Mouse (Mus musculus) C2C12 (cell line): ENCODE data around the gene Ppat.

Source experiments
- CEBPB ChIP-seq: IDR thresholded peaks from one replicate; pipeline ENCODE4 v1.6.1; 2011; ENCODE audit warnings: low read depth, mild to moderate bottlenecking, control low read depth, moderate library complexity
- CTCF ChIP-seq: IDR thresholded peaks from one replicate; pipeline ENCODE4 v1.5.1; 2011; ENCODE audit not compliant: control insufficient read depth, insufficient read depth, insufficient read length
- FOSL1 ChIP-seq: IDR thresholded peaks from one replicate; pipeline ENCODE4 v1.8.0; 2011; ENCODE audit warnings: mild to moderate bottlenecking, low read length; ENCODE audit not compliant: poor library complexity, insufficient read depth, severe bottlenecking
- MAX ChIP-seq: IDR thresholded peaks from one replicate; pipeline ENCODE4 v1.6.1; 2011; ENCODE audit warnings: mild to moderate bottlenecking, control low read depth
- MYOG ChIP-seq: IDR thresholded peaks from one replicate; pipeline ENCODE4 v1.6.1; 2011; ENCODE audit not compliant: control insufficient read depth, insufficient read length; ENCODE audit errors: extremely low read depth
- USF1 ChIP-seq: IDR thresholded peaks from one replicate; pipeline ENCODE4 v1.6.1; 2011; ENCODE audit warnings: low read depth, mild to moderate bottlenecking, control low read depth, moderate library complexity

DNA sequence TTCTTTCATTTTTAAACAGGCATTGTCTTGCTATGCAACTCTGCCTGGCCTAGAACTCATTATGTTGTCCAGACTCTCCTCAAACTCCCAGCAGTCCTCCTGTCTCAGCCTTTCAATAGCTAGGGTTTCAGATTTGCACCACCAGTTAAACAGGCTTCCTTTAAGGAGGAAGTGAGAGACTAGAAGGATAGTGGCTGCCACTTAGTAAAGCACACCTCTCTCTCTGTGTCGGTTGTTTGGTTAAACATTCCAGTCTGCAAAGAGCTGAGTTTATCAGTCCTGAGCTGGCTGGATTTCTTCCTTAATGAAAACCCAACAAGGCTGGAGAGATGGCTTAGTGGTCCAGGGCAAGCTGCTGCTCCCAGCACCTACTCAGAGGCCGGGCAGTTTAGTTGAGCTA lies 58.8 kb downstream of the Ppat start:
- TF ChIP-seq MAX, result no peak
- TF ChIP-seq CTCF, result no peak
- no peak for TF ChIP-seq FOSL1
- TF ChIP-seq CEBPB, result no peak
- TF ChIP-seq USF1, result no peak
- TF ChIP-seq MYOG, result no peak
